Mouse (Mus musculus) liver, embryonic 12.5 days (tissue): ENCODE data around the gene Actg2. TPM values are rescaled to one million over a fixed set of nuclear protein-coding genes. Genes with fewer than 3 reads are reported as not detected.
A peak's percentile ranks its signal among the peaks of the same experiment; 100 is the strongest.

ENCODE experiments used
- ATAC-seq: fragments of 200-750 bp; cut with Nextera tagmentation; 2 replicates; pipeline ENCODE4 v1.8.0; 2017; ENCODE audit warnings: moderate number of reproducible peaks, mild to moderate bottlenecking, moderate library complexity
- H3K27ac ChIP-seq: fragments of 300-500 bp; sonication (generic); 2 replicates; pipeline ENCODE4 v1.5.1; 2016; ENCODE audit warnings: mild to moderate bottlenecking
- H3K27me3 ChIP-seq: fragments of 300-500 bp; sonication (generic); replicated peaks from 2 replicates; pipeline ENCODE4 v1.6.1; 2016; ENCODE audit warnings: mild to moderate bottlenecking, moderate library complexity
- H3K36me3 ChIP-seq: fragments of 300-500 bp; sonication (generic); 2 replicates; pipeline ENCODE4 v1.6.1; 2016; ENCODE audit warnings: mild to moderate bottlenecking, moderate library complexity
- H3K4me1 ChIP-seq: fragments of 300-500 bp; sonication (generic); 2 replicates; pipeline ENCODE4 v1.6.1; 2016
- H3K4me2 ChIP-seq: fragments of 300-500 bp; sonication (generic); 2 replicates; pipeline ENCODE4 v1.6.1; 2016; ENCODE audit warnings: mild to moderate bottlenecking, moderate library complexity
- H3K4me3 ChIP-seq: fragments of 300-500 bp; sonication (generic); 2 replicates; pipeline ENCODE4 v1.5.1; 2016; ENCODE audit warnings: mild to moderate bottlenecking, moderate library complexity
- H3K9ac ChIP-seq: fragments of 300-500 bp; sonication (generic); 2 replicates; pipeline ENCODE4 v1.6.1; 2016; ENCODE audit warnings: mild to moderate bottlenecking, moderate library complexity
- H3K9me3 ChIP-seq: fragments of 300-500 bp; sonication (generic); replicated peaks from 2 replicates; pipeline ENCODE4 v1.6.1; 2016; ENCODE audit warnings: mild to moderate bottlenecking, moderate library complexity
- WGBS: fragments of 180-500 bp; shearing (Covaris S2); methylation state at CpG from one replicate; pipeline ENCODE4 v1.1.7; 2016; ENCODE audit not compliant: insufficient replicate concordance; 5-methylcytosine and 5-hydroxymethylcytosine counted together
- polyA plus RNA-seq: library from polyadenylated mRNA; unstranded; fragments of >200 nt; fragmentation: Nextera tagmentation; extraction: Ambion mirVana; gene quantifications from 2 replicates; pipeline ENCODE4 v1.2.1, GENCODE M21; 2016

The Actg2 gene
- polyA plus RNA-seq, 1 experiment from 2014 or later: 5.7 TPM

GRCm38 (mm10) chr6:83507168-83507546 lies 28.9 kb downstream of the Actg2 start:
- H3K9ac ChIP-seq: peak overlapping the region; percentile 81
- ATAC-seq: peak; percentile 22
- H3K4me1 ChIP-seq: peaks cover 35% of the 10 kb centered on the region
- H3K9me3 ChIP-seq: no peaks in the 10 kb centered on the region
- H3K27ac ChIP-seq: peak overlapping the region; percentile 100
- 0 out of 2 replicates have a peak, but pooled peaks cover 3% of the 10 kb centered on the region for H3K36me3 ChIP-seq
- no peaks in the 10 kb centered on the region for H3K27me3 ChIP-seq
- 26% methylated on average over 6 of the region's 6 CpGs for WGBS
- H3K4me2 ChIP-seq: peak overlapping the region; percentile 89
- H3K4me3 ChIP-seq: peak overlapping the region; percentile 85

- Histone ChIP-seq H3K27me3 (no peaks in the 10 kb centered on the region), H3K4me1 (peaks cover 35% of the 10 kb centered on the region), H3K9ac (peak within 1 kb of the TSS; percentile 81), H3K4me2 (peak within 1 kb of the TSS; percentile 89), H3K27ac (peak within 1 kb of the TSS; percentile 100), H3K36me3 (0 out of 2 replicates have a peak, but pooled peaks cover 3% of the 10 kb centered on the region), H3K4me3 (peak within 1 kb of the TSS; percentile 85), H3K9me3 (no peaks in the 10 kb centered on the region)
- under 1% methylated on average over 54 of the region's 54 CpGs for WGBS
- ATAC-seq: peak; percentile 95
Measured at GRCm38 (mm10) chr6:83506258-83507167, 29.6 kb downstream of the Actg2 start, which contains the start of gene Dguok. TSS of gene Dguok (minus strand) at chr6:83506969.

GRCm38 (mm10) chr6:83505554-83505953 lies 30.5 kb downstream of the Actg2 start:
- peak overlapping the region; percentile 89 for H3K4me2 ChIP-seq
- peak overlapping the region; percentile 100 for H3K27ac ChIP-seq
- H3K27me3 ChIP-seq: no peaks in the 10 kb centered on the region
- peak overlapping the region; percentile 85 for H3K4me3 ChIP-seq
- peak overlapping the region; percentile 81 for H3K9ac ChIP-seq
- ATAC-seq: no peak
- WGBS: 50% methylated on average over 4 of the region's 4 CpGs
- H3K36me3 ChIP-seq: 0 out of 2 replicates have a peak, but pooled peaks cover 3% of the 10 kb centered on the region
- H3K4me1 ChIP-seq: peaks cover 35% of the 10 kb centered on the region
- H3K9me3 ChIP-seq: no peaks in the 10 kb centered on the region

GRCm38 (mm10) chr6:83503361-83503760 lies 32.7 kb downstream of the Actg2 start:
- Histone ChIP-seq H3K36me3 (0 out of 2 replicates have a peak, but pooled peaks cover 4% of the 10 kb centered on the region), H3K4me3 (no peak overlapping the region), H3K27ac (no peak overlapping the region), H3K9ac (no peak overlapping the region), H3K9me3 (no peaks in the 10 kb centered on the region), H3K27me3 (no peaks in the 10 kb centered on the region), H3K4me1 (peaks cover 35% of the 10 kb centered on the region), H3K4me2 (no peak overlapping the region)
- 71% methylated on average over 3 of the region's 3 CpGs for WGBS
- ATAC-seq: no peak

- Histone ChIP-seq H3K27me3 (no peaks in the 10 kb centered on the region), H3K36me3 (peaks cover 11% of the 10 kb centered on the region; the same call in 1 of the 2 replicates), H3K9ac (no peak overlapping the region), H3K4me2 (no peak overlapping the region), H3K4me3 (no peak overlapping the region), H3K27ac (no peak overlapping the region), H3K4me1 (peaks cover 39% of the 10 kb centered on the region), H3K9me3 (no peaks in the 10 kb centered on the region)
- ATAC-seq: no peak
- 61% methylated on average over 3 of the region's 3 CpGs for WGBS
Measured at GRCm38 (mm10) chr6:83502656-83503055, 33.4 kb downstream of the Actg2 start.

- Histone ChIP-seq H3K4me1 (peaks cover 41% of the 10 kb centered on the region), H3K4me2 (no peak overlapping the region), H3K9me3 (no peaks in the 10 kb centered on the region), H3K36me3 (peaks cover 12% of the 10 kb centered on the region; the same call in 1 of the 2 replicates), H3K27me3 (no peaks in the 10 kb centered on the region), H3K27ac (no peak overlapping the region), H3K4me3 (no peak overlapping the region), H3K9ac (no peak overlapping the region)
- no peak for ATAC-seq
- WGBS: 68% methylated on average over 9 of the region's 9 CpGs
Measured at GRCm38 (mm10) chr6:83501524-83502310, 34.3 kb downstream of the Actg2 start.

- H3K4me2 ChIP-seq: no peak overlapping the region
- WGBS: 51% methylated on average over 3 of the region's 3 CpGs
- no peaks in the 10 kb centered on the region for H3K9me3 ChIP-seq
- no peak overlapping the region for H3K27ac ChIP-seq
- no peak overlapping the region for H3K9ac ChIP-seq
- no peak overlapping the region for H3K4me3 ChIP-seq
- peaks cover 35% of the 10 kb centered on the region for H3K4me1 ChIP-seq
- no peaks in the 10 kb centered on the region for H3K27me3 ChIP-seq
- ATAC-seq: no peak
- peaks cover 22% of the 10 kb centered on the region for H3K36me3 ChIP-seq
Measured at GRCm38 (mm10) chr6:83500462-83500861, 35.6 kb downstream of the Actg2 start.

- H3K4me2 ChIP-seq: no peak overlapping the region
- H3K27ac ChIP-seq: no peak overlapping the region
- H3K9me3 ChIP-seq: no peaks in the 10 kb centered on the region
- H3K27me3 ChIP-seq: no peaks in the 10 kb centered on the region
- 86% methylated on average over 10 of the region's 10 CpGs for WGBS
- peaks cover 21% of the 10 kb centered on the region for H3K4me1 ChIP-seq
- H3K9ac ChIP-seq: no peak overlapping the region
- no peak overlapping the region for H3K4me3 ChIP-seq
- no peak for ATAC-seq
- H3K36me3 ChIP-seq: peaks cover 30% of the 10 kb centered on the region
Measured at GRCm38 (mm10) chr6:83499078-83499477, 37.0 kb downstream of the Actg2 start.

GRCm38 (mm10) chr6:83496753-83497710 lies 39.0 kb downstream of the Actg2 start:
- no peaks in the 10 kb centered on the region for H3K9me3 ChIP-seq
- no peak overlapping the region for H3K9ac ChIP-seq
- H3K4me1 ChIP-seq: peaks cover 13% of the 10 kb centered on the region
- H3K4me2 ChIP-seq: no peak overlapping the region
- 73% methylated on average over 22 of the region's 22 CpGs for WGBS
- ATAC-seq: peak; percentile 30; the same call in 1 of the 2 replicates
- no peak overlapping the region for H3K4me3 ChIP-seq
- peaks cover 38% of the 10 kb centered on the region for H3K36me3 ChIP-seq
- H3K27me3 ChIP-seq: no peaks in the 10 kb centered on the region
- H3K27ac ChIP-seq: no peak overlapping the region

GRCm38 (mm10) chr6:83496009-83496752 lies 39.9 kb downstream of the Actg2 start:
- H3K27me3 ChIP-seq: no peaks in the 10 kb centered on the region
- 88% methylated on average over 9 of the region's 9 CpGs for WGBS
- no peaks in the 10 kb centered on the region for H3K9me3 ChIP-seq
- no peak overlapping the region for H3K4me3 ChIP-seq
- no peak overlapping the region for H3K27ac ChIP-seq
- no peak overlapping the region for H3K4me2 ChIP-seq
- ATAC-seq: no peak
- peaks cover 43% of the 10 kb centered on the region for H3K36me3 ChIP-seq
- H3K9ac ChIP-seq: no peak overlapping the region
- peaks cover 13% of the 10 kb centered on the region for H3K4me1 ChIP-seq
